Mouse (Mus musculus) layer of hippocampus, adult 9-10 months (tissue): Measurements from ENCODE around the gene Tmem41b.
A peak's percentile ranks its signal among the peaks of the same experiment; 100 is the strongest.
"Not testable (repeated sequence)": the region's sequence is repeated elsewhere in the genome, so short reads cannot be mapped to it uniquely, and the experiment has no call there.

Experiments used
- DNase-seq: peaks from one replicate; pipeline ENCODE4 v3.0.0; 2022; ENCODE audit warnings: low spot score

The Tmem41b gene

DNA sequence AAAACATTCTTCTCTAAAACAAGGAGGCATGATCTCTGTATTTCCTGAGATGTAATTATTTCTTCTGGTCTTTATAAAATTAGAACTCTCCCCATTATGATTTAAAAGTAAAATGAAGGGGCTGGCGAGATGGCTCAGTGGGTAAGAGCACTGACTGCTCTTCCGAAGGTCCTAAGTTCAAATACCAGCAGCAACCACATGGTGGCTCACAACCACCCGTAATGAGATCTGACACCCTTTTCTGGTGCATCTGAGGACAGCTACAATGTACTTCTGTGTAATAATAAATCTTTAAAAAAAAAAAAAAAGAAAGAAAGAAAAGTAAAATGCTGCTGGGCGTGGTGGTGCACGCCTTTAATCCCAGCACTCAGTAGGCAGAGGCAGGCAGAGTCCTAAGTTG is 9.6 kb downstream of the Tmem41b start:
- DNase-seq, result not testable (repeated sequence)

DNA sequence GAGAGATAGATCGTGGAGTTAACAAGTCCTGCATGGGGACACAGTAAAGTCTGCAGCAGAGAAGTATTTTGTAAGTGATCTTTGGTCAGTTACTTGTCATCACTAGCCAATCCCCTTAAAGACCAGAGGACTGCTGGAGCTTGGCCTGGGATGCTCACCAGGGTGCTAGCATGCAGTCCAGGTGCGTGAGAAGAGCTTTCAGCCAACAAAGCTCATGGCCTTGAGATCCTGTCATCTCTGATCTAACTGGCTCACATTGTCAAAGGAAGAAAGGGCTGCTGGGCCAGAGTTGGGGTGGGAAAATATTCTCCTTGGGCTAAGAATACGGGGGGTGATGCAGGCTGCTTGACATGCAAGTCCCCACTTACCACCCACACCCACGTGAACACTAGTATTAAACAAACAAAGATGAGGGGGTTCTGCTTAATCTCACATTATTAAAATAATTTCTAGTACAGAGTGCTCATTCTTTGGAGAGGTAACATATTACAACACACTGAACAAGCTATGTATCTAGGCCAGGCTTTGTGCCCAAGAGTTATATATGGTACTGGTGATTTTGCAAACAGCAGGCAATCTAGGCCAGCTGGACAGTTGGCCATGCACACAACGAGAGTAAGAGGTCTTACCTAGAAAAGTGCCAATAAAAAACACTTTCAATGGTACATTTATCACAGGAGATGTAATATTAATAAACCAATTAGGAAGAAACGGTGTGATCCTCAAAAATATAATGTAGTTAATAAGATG is 10.6 kb downstream of the Tmem41b start:
- no peak for DNase-seq

GRCm38 (mm10) chr7:109969542-109969941 is 17.2 kb downstream of the Tmem41b start:
- no peak for DNase-seq

DNA sequence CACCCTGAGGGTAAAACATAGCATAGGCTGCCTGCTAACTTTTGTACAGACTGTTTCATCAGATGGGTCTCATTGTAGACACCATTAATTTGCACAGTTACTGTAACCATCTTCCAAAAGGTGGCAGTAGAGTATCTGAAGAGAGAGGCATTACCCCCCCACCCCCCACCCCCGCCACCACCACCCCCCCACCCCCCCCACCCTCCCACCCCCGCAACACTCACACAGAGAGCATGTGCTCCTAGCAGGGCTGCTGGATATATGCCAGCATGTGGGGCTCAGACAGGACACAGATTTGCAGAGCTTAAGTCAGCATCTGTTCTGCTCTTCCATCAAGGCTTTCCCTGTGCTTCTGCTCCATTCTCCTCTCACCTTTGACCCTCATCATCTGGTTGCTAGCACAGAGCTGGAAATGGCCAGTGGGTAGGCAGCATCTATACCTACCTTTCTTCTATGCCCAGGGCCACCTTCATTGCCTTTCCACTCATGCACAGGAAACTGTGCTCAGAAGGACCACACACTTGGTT is 17.7 kb downstream of the Tmem41b start:
- no peak for DNase-seq

- DNase-seq, result peak; percentile 13
These were observed 18.7 kb downstream of the Tmem41b start for GRCm38 (mm10) chr7:109967805-109968579.

DNA sequence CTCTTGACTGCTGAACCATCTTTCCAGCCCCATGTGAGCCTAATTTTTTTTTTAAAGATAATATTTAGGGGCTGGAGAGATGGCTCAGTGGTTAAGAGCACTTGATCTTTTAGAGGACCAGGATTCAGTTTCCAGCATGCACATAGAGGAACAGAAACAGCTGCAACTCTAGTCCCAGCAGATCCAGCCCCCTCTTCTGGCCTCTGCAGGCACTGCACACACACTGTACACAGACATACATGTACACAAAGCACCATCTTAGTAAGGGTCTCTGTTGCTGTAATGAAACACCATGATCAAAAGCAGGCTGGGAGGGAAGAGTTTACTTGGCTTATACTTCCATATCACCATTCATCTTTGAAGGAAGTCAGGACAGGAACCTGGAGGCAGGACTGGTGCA is 21.1 kb downstream of the Tmem41b start:
- no peak for DNase-seq

GRCm38 (mm10) chr7:109963707-109964106 is 23.0 kb downstream of the Tmem41b start:
- no peak for DNase-seq

- DNase-seq, result no peak
These were observed 24.1 kb downstream of the Tmem41b start for GRCm38 (mm10) chr7:109962596-109962995.

GRCm38 (mm10) chr7:109961570-109961969 is 25.2 kb downstream of the Tmem41b start:
- no peak for DNase-seq

DNA sequence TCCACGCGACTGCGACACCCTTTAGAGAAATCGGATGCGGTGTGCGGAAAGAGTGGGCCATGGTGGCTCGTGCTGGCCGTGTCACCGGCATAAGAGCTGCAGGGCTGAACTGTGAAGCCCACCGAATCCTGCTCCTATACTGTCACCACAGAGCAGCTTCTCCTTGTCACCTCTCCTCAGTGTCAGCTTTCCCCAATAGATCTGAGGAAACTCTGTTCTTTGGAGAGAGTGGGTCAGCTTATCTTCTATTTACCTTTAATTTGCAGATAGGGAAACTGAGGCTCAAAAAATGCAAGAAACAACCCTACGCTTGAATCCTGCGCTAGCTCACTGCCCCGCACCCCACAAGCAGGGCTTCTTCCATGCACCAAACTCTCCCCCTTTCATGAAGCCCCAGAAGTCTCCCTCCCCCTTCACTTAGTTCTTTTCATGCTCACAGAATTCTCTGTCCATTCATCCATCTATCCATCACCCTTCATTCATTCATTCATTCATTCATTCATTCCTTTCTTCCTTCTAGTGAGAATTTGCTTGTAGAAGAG is 26.0 kb downstream of the Tmem41b start:
- DNase-seq, result no peak

GRCm38 (mm10) chr7:109959716-109960612 is 26.8 kb downstream of the Tmem41b start, which contains the start of gene Dennd5a:
Gene Dennd5a, minus strand, starts transcription at chr7:109960470.
- DNase-seq, result no peak

DNA sequence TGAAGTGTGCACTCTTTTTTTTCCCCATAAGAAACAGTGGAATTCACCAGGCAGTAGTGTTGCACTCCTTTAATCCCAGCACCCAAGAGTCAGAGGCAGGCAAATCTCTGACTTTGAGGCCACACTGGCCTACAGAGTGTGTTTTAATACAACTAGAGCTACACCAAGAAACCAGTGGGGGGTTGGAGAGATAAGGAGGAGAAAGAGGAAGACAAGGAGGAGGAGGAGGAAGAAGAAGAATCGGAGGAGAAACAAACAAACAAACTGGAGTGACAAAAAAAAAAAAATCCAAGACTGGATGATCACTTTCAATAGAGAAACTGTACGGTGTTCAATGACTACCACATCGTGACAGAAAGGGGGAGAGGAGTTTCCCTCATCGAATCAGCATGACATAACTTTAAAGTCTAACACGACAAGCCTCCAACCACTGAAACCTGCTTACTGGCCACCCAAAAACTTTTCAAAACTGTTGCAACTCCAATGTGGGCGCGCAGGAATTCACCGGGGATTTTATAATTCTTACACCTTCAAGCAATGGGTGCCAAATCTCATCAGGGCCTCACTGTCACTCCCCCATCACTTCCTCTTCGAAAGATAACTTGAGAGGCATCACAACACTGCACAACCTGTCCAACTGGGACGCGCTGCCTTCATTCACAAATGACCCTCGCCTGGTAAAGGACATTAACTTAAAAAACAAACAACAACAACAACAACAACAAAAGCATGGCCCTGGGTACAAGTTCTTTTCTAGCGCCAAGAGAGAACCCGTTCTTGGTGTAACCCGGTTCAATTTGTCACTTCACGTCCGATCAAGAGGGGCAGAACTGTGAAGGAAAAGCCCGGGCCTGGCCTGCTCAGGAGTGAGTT is 27.6 kb downstream of the Tmem41b start:
- DNase-seq, result no peak

DNA sequence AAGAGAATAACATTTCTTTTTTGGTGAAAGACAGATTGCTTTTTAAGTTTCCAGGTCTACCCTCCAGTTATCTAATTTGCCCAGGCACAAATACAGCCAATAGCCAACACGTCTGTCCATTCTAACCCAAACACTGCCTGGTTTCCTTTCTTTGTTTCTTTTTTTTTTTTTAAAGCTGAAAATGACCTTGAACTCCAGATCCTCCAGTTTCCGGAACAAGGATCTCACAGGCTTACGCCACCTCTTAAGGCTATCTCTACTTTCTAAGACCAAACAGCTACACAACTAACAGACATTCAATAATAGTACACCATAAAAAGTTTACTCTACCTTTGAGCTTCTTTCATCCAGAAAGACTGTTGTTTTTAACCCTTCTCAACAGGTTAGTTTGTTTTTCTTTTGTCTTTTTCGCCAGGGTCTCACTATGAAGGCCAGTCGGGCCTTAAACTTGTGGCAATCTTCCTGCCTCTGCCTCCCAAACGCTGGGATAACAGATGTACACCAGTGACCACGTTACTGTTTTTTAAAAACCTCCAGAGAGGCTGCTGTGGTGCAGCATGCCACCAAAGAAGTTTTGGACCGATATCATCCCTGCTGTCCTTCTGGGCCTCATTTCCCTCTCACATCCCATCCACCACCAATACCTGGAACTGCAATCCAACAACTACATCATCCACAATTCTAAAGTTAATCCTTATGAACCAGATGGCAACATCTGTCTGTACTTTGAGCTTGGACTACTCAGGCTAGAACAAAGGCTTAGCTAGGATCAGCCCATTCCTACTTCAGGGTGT is 28.5 kb downstream of the Tmem41b start:
- no peak for DNase-seq

DNA sequence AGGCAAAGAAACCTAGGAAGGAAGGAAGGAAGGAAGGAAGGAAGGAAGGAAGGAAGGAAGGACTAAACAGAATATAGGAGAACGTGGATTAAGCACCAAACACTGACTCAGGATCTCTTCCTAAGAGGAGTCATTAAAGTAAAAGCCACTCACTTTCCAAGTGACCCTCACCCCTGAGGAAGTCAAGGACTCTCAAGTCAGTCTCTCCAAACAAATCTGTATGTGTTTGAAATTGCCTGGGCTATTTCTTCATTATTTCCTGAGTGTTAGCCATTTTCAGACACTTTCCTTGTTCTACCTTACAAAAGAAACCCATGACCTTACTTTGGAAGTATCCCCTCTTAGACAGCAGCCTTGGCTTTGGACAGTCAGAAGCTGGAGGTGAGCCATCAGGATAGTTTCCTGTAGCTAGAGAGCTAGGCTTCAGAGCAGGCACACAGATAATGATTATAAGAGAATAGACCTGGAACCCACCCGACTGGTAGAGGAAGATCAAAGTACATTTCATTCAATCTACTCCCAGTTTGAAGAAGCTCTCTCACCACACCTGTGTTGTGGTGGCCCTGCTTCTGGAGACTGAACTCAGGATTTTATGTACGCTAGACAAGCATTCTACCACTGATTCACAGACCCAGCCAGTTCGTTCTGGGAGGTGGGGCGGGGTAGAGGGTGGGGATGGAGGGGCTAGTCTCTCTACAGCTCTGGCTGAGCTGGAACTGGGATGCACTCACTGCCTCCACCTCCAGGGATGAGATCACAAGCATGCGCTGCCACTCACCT is 31.9 kb downstream of the Tmem41b start:
- DNase-seq, result no peak

DNA sequence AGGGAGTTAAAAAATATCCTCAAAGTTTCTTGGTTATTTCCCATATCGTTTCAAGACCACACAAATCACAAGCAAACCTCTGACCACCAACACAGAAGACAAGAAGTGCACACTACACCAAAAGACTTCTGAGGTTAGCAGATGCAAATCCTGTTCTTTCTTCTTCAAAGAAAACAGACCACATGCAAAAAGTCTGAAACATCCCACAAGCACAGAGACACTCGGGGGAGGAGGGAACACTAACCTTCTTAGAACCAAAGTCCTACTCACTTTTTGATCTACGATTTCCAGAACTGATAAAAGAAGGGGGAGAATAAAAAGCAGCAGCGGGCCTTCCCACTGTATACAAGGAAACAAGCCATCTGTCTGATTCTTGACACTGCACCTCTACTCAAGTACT is 35.4 kb downstream of the Tmem41b start:
- DNase-seq, result no peak

DNA sequence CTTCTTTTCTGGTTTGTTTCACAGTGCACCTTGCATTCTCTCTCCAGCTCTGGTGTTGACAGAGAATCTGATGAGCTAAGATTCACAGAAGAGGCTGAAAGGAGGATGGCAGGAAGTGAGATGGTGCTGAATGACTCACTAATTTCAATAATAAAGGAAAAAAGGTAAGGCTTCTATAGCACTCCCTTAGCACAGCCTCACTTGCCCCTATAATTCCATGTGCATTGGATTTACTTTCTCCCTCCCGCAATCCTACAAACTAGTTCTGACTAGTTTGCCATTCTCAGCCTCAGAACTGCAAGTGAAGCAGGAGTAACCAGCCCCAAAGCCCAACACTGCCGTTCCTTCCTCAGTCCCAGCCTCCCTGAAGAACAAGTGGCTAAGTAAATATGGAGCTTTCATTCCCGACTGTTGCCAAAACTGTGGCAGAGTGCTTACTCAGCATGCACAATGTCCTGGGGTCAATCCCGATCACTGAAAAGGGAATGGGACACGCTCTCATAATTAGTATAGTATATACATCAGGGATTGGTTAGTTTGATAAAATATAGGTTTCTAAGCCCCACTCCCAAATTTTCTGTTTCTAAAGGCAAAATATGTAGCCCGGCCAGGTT is 42.2 kb downstream of the Tmem41b start:
- DNase-seq, result no peak

GRCm38 (mm10) chr7:109929628-109930027 is 57.1 kb downstream of the Tmem41b start:
- DNase-seq, result no peak

GRCm38 (mm10) chr7:109928365-109928764 is 58.4 kb downstream of the Tmem41b start:
- no peak for DNase-seq

DNA sequence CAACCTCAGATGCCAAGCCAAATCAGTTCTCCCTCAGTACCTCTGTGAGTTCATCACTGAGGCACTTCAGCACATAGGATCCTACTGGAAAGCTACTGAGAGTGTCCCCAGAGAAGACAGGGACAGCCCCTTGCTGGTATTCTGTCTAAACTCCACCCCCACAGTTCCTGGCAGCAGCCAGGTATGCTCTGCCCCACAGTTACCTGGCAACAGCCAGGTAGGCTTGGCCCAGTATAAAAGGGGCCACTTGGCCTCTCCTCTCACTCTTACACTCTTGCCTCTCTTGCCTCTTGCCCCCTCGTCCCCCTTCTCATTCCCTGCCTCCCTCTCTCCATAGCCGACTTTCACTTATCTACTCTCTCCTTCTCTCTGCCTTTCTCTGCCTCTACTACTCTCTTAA is 61.8 kb downstream of the Tmem41b start:
- no peak for DNase-seq
